ENCODE assay signal across 8 mouse cellular contexts in the genomic region with DNA sequence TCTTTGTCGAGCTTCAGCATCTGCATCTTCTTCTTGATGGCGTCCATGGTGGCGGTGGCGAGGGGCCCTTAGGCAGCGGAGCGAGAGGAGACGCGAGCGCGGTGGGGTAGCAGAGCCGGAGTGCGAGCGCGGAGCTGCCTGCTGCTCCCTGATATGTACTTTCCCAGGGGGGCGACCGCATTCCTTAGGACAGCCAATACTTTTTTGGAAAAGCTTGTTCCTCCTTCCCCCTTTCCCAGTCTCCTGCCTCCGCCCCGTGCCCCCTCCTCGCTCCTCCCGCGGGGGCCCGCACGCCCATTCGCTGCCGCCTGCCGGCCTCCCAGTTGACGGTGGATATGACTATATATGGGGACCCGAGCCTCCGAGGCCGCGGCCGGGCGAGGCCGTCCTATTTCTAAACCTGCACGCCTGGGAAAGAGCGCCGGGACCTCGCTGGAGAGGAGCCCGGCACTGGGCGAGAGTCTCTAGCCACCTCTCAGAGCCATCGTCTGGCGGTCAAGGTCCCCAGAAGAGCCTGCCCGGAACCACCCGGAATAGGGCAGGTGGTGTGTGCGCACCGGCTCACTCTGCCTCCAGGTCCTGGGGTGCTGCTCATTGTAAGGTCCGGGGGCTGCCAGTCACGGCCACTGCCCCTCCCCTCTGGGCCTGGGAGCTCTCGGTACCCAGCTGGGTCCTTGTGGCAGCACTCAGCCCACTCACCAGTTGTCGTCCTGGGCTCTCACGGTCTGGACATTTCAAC. TPM values are rescaled to one million over a fixed set of nuclear protein-coding genes. Genes with fewer than 3 reads are reported as not detected.
A peak's percentile ranks its signal among the peaks of the same experiment; 100 is the strongest.
DNase-seq lines count a peak whose midpoint lies in the region; ATAC-seq lines count a peak whose summit lies in the region.

A gene (minus strand): TSS at position 321 of the 739 bp plus-strand sequence.

- H3K4me2 ChIP-seq in intestine, embryonic 16.5 days (ENCODE audit: low read depth, low read length) = peak within 1 kb of the TSS; percentile 88

- H3K4me1 ChIP-seq in embryonic facial prominence, embryonic 10.5 days = peaks cover 65% of the 10 kb centered on the region
- H3K4me1 ChIP-seq in intestine, embryonic 16.5 days (ENCODE audit: control insufficient read depth, insufficient read depth, low read length) = peaks cover 22% of the 10 kb centered on the region
- H3K4me1 ChIP-seq in limb, embryonic 10.5 days = peaks cover 57% of the 10 kb centered on the region
- H3K4me1 ChIP-seq in midbrain, embryonic 10.5 days = peaks cover 52% of the 10 kb centered on the region

- WGBS in embryonic facial prominence, embryonic 10.5 days = 1% methylated on average over 51 of the region's 51 CpGs
- under 1% methylated on average over 51 of the region's 51 CpGs for WGBS in intestine, embryonic 16.5 days
- WGBS in limb, embryonic 10.5 days = under 1% methylated on average over 51 of the region's 51 CpGs
- under 1% methylated on average over 51 of the region's 51 CpGs for WGBS in midbrain, embryonic 10.5 days

- H3K9me3 ChIP-seq in embryonic facial prominence, embryonic 10.5 days = no peaks in the 10 kb centered on the region
- no peaks in the 10 kb centered on the region for H3K9me3 ChIP-seq in intestine, embryonic 16.5 days (ENCODE audit: control insufficient read depth, low read length)
- H3K9me3 ChIP-seq in limb, embryonic 10.5 days (replicated peaks) = no peaks in the 10 kb centered on the region
- H3K9me3 ChIP-seq in midbrain, embryonic 10.5 days (replicated peaks) = no peaks in the 10 kb centered on the region

- ATAC-seq in granulocyte monocyte progenitor cell, adult 5-6 weeks (replicated peaks; ENCODE audit: poor library complexity, severe bottlenecking) = peak; percentile 32
- ATAC-seq in intestine, embryonic 16.5 days = peak; percentile 82

- H3K36me3 ChIP-seq in embryonic facial prominence, embryonic 10.5 days (replicated peaks) = no peaks in the 10 kb centered on the region
- no peaks in the 10 kb centered on the region for H3K36me3 ChIP-seq in intestine, embryonic 16.5 days (ENCODE audit: control insufficient read depth, insufficient read depth, low read length)
- no peaks in the 10 kb centered on the region for H3K36me3 ChIP-seq in limb, embryonic 10.5 days
- no peaks in the 10 kb centered on the region for H3K36me3 ChIP-seq in midbrain, embryonic 10.5 days

- peak within 1 kb of the TSS; percentile 90 for H3K9ac ChIP-seq in intestine, embryonic 16.5 days (ENCODE audit: low read depth, low read length)

- H3K27me3 ChIP-seq in embryonic facial prominence, embryonic 10.5 days (replicated peaks; ENCODE audit: low read depth, poor library complexity, severe bottlenecking) = peaks cover 56% of the 10 kb centered on the region
- H3K27me3 ChIP-seq in intestine, embryonic 16.5 days (replicated peaks; ENCODE audit: control insufficient read depth, insufficient read depth, low read length) = no peaks in the 10 kb centered on the region
- peaks cover 50% of the 10 kb centered on the region for H3K27me3 ChIP-seq in limb, embryonic 10.5 days (ENCODE audit: low read depth, poor library complexity, severe bottlenecking)
- peaks cover 73% of the 10 kb centered on the region for H3K27me3 ChIP-seq in midbrain, embryonic 10.5 days (ENCODE audit: low read depth, poor library complexity, severe bottlenecking)

- H3K27ac ChIP-seq in embryonic facial prominence, embryonic 10.5 days (replicated peaks) = peak within 1 kb of the TSS; percentile 89
- peak within 1 kb of the TSS; percentile 95 for H3K27ac ChIP-seq in intestine, embryonic 16.5 days (ENCODE audit: low read length)
- peak within 1 kb of the TSS; percentile 77 for H3K27ac ChIP-seq in limb, embryonic 10.5 days
- H3K27ac ChIP-seq in midbrain, embryonic 10.5 days (replicated peaks) = peak within 1 kb of the TSS; percentile 77

- H3K4me3 ChIP-seq in embryonic facial prominence, embryonic 10.5 days = peak within 1 kb of the TSS; percentile 76
- H3K4me3 ChIP-seq in intestine, embryonic 16.5 days (ENCODE audit: low read length) = peak within 1 kb of the TSS; percentile 90
- H3K4me3 ChIP-seq in limb, embryonic 10.5 days = peak within 1 kb of the TSS; percentile 62
- peak within 1 kb of the TSS; percentile 62 for H3K4me3 ChIP-seq in midbrain, embryonic 10.5 days

- peak; percentile 17 to 28 for DNase-seq in spleen, postnatal 36 days (ENCODE audit: low spot score in 2 of 2)
- DNase-seq in spleen, postnatal 4 days (ENCODE audit: low spot score in 2 of 2) = no peak
- peak; percentile 92 for DNase-seq in embryonic facial prominence, embryonic 10.5 days (ENCODE audit: low spot score)
- DNase-seq in limb, embryonic 10.5 days (ENCODE audit: low spot score) = peak; percentile 82
- peak; percentile 82 for DNase-seq in midbrain, embryonic 10.5 days (ENCODE audit: low spot score)
- DNase-seq in skeletal muscle tissue, adult 2 months (ENCODE audit: low read depth, low spot score) = peak; percentile 96

RNA-seq across cellular contexts. Expression of the gene that starts here (rescaled TPM):
- polyA plus RNA-seq in embryonic facial prominence, embryonic 10.5 days (2016; fragmentation: Nextera tagmentation; extraction: Ambion mirVana) = 331 and 369 TPM in 2 replicates
- 25.8 and 42.1 TPM in 2 replicates for total RNA-seq in granulocyte monocyte progenitor cell, adult 5-6 weeks (2014; fragmentation: Nextera tagmentation)
- total RNA-seq in granulocyte monocyte progenitor cell, adult 5-6 weeks (2017) = 54.2 and 57.0 TPM in 2 replicates
- polyA plus RNA-seq in intestine, embryonic 16.5 days (2015; fragmentation: Nextera tagmentation; extraction: Ambion mirVana) = 1,080 and 1,114 TPM in 2 replicates
- polyA plus RNA-seq in limb, embryonic 10.5 days (2016; fragmentation: Nextera tagmentation; extraction: Ambion mirVana) = 252 and 286 TPM in 2 replicates
- polyA plus RNA-seq in midbrain, embryonic 10.5 days (2016; fragmentation: Nextera tagmentation; extraction: Ambion mirVana) = 263 and 275 TPM in 2 replicates

Comparison
In these comparisons a context has a peak if more than half of its experiments do, and no peak if none do; other contexts are left out.
1. DNase-seq: peak in spleen, postnatal 36 days (2 of 2), embryonic facial prominence, embryonic 10.5 days (single experiment), limb, embryonic 10.5 days (single experiment), midbrain, embryonic 10.5 days (single experiment) and skeletal muscle tissue, adult 2 months (single experiment); none in spleen, postnatal 4 days (0 of 2).
2. Peak in every context shown above with its lines, with median percentiles within 50 percentile points of each other: H3K27ac ChIP-seq and H3K4me3 ChIP-seq.